Mouse (Mus musculus): ENCODE results near the gene Pld1.

Gene Pld1

DNA sequence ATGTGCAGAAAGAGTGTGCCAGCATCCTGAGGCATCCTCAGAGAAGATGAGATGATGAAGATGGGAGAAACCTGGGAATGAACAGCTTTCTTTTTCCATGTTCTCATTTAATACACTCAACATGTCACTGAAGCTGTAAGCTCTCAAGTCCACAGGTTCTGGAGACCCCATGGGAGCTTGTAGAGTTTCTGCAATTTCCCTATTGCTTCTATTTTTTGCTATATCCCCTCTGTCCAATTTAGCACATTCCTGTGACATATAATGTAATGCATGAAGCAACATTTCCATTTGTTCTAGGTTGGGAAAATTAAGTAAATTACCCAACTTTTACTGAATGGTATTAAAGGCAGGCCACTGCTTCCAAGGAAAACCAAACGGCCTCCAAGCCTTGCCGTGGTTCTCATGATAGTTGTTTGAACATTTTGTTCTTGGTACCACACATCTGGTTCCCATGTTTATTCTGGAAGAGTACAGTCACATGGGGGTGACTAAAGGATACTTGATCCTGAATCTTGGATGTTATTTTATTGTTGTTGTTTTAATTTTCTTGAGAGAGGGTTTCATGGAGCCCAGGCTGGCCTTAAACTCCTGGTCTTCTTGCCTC, 52.7 kb downstream of the Pld1 start:
- no peak for DNase-seq (ENCODE audit: low read depth)

DNA sequence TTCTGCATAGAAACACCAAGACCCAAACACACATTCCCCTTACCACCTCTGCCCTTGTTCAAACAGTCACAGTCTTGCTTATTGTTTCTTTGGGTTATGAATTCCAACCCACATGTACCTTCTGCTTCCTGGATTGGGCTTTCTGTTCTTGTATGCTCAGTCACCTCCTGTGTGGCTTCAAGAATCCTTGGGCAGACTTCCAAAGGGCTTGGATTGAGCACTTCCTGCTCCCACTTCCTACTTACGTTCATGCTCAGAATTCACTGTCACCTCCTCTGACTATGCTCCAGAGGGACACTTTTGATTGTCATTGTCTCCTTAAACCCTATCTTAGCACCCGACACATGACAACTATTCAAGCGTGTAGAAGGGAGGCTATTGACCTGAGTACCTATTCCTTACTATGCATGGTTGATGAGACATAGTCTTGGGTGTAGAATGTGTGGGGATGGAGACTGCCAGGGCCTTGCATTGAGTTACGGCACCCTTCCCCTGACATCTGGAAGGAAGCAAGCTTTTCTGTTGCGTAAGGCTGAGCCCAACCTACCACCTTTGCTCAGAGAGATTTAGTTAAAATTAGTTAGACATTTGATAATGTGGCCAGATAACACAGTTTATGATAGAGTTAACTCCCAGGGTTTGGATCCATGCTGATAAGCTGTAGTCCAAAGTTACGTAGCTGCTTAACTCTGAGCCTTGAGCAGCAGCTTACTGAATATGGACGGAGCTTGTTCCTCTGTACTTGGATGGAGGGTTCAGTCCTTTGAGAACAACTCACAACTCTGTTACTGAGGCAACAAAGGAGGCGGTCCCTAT, 55.9 kb downstream of the Pld1 start:
- DNase-seq (ENCODE audit: low read depth), result no peak

DNA sequence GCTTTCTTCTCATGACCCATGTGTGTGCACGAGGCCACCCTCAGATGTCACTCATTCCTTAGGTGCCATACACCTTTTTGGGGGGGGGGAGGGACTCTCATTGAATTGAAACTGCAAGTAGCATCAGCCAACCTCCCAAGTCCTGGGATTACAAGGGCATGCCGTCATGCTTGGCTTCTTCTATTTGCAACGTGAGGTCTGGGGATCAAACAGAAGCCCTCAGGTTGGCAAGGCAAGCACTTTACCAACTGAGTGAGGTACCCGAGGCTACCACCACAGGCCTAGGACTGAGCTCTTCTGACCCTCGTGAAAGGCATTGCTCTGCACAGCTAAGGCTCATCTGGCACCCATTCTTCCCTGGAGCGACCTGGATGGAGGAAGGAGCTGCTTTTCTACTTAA, 65.8 kb downstream of the Pld1 start:
- DNase-seq (ENCODE audit: low read depth), result no peak

DNA sequence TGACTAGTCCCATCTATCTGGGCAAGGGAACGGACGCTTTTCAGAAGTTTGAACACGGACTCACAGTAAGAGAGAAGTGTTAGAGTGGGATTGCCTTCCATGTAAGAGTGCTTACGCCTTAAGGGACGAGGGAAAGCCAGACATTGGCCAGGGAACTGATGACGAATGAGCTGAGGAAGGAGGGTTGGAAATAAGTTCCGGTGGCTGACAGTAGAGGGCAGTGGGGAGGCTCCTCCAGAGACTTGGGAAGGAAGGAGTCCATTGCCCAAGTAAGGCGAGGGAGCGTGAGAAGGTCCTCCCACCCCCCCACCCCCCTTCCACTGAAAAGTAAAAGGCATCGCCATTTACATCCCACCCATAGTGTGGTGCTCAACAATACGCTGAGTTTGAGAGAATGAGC, 69.2 kb downstream of the Pld1 start:
- DNase-seq (ENCODE audit: low read depth), result no peak

DNA sequence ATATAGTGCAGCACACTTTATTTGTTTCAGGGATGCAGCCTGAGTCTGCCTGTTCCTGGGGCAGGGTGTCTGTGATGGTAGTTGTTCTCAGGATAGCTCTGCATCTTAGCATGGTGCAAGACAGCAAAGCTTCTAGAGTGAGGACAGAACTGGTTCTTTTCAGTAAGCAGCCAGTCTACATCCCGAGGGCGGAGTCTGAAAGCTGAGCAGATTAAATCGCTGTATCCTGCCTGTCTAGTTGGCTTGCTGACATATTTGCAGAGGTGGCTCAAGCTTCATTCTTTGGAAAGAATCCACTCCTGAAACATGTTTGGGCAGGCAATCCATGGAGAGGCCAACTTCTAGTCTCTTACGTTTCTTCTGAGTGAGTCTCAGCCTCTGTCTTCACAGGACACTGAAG, 69.9 kb downstream of the Pld1 start:
- no peak for DNase-seq (ENCODE audit: low read depth)

DNA sequence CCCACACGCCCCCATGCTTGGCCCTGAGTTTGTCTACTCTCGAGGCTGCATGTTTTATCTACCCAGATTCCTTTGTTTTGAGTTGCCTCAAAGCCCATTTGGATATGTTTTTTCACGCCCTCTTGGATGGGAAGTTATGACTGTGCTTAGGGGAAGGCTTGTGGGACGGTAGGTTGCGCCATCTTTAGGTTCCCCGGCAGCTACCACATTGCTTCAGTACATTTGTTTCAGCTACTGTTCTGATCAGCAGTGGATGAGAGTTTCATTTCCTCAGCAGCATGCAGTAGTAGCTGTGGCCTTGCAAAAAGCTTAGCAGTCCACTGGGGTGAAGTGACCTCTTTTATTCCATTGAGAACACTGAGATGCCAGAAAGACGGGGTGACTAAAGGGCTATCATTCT, 73.7 kb downstream of the Pld1 start:
- DNase-seq (ENCODE audit: low read depth), result no peak

DNA sequence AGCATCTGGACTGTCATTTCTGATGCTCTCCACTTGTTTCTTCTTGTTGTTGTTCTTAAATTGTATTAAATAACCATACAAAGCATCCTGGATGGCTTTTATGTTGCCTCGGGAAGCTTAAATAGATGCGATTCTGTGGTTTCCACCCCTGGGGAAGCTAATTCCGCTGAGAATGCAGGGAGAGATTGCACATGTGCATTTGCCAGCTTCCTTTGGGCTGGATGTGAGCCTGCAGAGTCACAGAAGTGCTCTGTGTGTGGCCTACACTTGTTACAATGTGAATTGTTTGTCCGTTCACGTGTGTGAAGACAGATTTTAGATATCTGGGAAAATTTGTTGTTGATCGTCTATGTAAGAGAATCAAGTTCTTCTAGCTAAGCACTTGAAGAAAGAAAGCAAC, 74.9 kb downstream of the Pld1 start:
- no peak for DNase-seq (ENCODE audit: low read depth)

DNA sequence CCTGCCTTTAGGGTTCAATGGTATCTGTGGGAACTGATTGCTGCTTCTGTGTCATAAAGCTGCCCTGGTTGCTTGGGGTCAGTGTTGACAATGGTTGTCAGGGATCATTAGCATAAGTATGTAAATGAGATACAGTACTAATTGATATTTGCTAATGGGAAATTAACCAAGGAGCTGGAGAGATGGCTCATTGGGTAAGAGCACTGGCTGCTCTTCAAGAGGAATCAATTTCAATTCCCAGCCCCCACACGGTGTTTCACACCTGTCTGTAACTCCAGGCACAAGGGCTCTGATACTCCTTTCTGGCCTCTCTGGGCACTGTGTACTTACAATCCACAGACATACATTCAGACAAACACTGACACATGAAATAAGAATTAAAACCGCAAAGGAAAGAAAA, 78.5 kb downstream of the Pld1 start:
- DNase-seq (ENCODE audit: low read depth), result no peak

DNA sequence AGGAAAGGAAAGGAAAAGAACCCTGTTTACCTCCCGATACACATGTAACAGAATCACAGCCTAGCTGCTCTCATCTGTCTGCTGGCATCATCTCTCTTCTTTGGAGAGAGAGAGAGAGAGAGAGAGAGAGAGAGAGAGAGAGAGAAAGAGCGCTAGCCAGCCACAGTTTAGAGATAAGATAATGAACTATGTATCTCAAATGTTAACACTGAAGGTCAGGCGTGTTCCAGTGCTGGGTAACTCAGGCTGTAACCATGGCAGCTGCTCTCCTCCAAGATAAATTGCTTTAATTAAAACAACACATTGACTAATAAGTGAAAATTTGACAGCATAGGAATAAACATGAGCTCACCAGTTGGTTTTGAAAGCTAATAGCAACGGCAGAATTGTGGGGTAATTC, 81.2 kb downstream of the Pld1 start:
- DNase-seq (ENCODE audit: low read depth), result no peak

DNA sequence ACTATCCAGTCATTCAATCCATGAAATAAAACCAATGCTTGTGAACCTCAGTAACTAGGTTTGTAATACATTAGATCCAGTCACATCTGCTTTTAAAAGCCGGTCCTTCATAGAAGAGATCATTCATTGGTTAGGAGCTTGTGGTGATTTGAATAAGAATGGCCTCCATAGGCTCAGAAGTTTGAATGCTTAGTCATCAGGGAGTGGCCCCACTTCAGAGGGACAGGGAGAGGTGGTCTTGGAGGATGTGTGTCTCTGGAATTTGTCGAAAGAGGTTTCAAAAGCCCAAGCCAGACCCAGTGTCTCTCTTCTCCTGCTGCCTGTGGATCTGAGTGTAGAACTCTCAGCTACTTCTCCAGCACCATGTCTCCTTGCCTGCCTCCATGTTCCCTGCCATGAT, 81.9 kb downstream of the Pld1 start:
- DNase-seq (ENCODE audit: low read depth), result no peak

DNA sequence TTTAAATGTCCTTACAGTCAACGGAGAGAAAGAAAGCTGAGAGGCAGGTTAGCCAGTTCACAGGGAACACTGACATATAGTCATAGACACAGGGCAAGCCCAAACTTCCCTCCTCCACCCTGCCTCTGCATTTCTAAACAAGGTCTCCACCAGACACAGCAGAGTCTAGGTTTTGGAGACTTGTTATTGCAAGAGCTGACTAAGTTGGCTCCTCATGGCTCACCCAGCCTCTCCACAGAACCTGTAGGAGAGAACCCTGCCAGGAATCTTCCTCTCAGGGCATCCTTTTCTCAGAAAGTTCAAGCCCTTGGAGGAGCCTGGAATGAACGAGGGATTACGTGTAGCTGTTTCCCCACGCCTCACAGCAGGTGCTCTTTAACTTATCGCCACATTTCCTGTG, 83.7 kb downstream of the Pld1 start:
- DNase-seq (ENCODE audit: low read depth), result no peak

DNA sequence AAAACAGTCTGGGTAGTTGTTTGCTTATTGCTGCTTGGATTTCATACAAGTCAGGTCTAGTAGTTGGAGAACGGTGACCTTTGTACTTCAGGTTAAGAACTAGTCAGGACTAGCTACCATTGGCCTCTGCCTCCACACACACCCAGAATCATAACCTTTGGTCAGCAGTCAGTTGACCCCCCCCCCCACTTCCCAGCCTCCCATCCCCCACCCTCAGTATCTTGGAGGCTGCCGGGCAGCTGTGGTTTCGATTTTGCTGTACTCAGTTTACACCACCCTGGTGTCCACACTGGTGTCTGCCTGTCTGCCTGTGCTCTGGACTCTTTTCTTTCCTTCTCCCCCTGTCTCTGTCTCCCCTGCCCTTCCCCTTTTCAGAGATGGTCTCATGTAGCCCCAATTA, 88.4 kb downstream of the Pld1 start:
- no peak for DNase-seq (ENCODE audit: low read depth)

DNA sequence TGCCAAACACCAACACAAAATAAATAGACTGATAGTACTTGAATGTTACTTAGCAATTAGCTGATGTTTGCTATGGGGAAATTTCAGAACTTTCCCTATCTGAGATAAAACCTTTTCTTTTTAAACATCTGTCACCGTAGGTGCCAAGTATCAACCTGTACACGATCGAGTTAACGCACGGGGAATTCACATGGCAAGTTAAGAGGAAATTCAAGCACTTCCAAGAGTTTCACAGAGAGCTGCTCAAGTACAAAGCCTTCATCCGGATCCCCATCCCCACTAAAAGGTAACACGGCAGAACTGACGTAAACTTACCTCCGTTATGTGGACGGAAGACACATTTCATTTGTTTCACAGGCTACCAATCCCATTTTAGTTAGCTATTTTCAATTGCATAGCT, 90.0 kb downstream of the Pld1 start:
- DNase-seq (ENCODE audit: low read depth), result no peak

DNA sequence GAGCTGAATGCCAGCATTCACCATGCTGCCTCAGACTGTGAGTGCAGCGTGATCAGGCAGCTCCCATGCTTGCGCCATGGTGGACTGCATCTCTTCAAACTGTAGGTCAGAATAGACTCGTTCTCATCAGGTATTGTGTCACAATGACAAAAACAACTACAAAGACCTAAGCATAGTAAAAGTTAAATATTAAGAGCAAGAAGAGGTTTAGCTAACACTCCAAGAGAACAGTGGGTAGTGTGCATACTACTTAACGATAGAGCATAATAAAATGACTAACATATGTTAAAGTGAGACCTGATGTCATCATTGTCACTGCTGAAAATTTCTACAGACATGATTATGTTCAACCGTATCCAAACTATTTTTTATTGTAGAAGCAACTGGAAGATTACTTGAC, 92.4 kb downstream of the Pld1 start:
- no peak for DNase-seq (ENCODE audit: low read depth)

DNA sequence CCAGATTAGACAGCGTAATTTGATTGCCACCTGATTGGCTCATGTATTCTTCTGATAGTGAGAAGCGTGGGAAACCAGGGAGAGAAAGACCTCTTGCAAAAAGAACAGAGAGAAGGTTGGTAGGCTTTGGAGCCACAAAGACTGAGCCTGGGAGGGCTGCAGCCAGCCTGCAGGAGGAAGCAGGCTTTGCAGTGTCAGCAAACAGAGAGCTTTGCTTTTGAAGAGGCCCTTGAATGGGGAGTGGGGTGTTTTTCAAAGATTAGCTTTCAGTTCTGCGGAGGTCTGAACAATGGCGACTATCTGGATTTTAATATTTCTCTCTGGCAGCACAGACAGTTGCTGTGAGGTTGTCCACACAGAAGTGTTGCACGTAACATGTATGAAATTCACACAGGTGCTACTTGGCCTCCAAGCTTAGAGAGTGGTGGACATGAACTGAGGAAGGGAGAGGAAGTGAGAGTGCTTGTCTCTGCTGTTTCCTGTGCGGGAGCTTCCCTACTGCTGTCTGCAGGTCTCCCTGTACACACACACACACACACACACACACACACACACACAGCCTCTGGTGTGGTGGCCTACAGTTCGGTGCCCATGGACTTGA, 93.2 kb downstream of the Pld1 start:
- DNase-seq (ENCODE audit: low read depth), result peak; percentile 43

DNA sequence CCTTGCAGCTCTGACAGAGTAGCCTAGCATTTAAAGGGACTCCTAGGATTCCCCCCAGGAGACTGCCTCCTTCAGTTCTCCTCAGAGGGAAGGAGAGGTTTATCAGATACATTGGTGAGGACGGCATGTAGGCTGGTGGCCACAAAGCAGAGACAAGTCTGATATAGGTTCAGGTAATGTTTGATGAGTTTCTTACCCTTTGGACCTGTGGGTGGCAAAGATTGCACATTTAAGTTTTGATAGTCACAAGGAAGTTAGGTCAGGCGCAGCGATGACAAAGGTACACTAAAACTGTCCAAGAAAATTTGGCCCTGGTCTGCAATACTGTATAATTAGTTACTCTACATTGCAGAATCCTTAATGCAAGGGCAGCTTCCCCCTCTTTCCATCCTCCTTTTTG, 95.4 kb downstream of the Pld1 start:
- no peak for DNase-seq (ENCODE audit: low read depth)

DNA sequence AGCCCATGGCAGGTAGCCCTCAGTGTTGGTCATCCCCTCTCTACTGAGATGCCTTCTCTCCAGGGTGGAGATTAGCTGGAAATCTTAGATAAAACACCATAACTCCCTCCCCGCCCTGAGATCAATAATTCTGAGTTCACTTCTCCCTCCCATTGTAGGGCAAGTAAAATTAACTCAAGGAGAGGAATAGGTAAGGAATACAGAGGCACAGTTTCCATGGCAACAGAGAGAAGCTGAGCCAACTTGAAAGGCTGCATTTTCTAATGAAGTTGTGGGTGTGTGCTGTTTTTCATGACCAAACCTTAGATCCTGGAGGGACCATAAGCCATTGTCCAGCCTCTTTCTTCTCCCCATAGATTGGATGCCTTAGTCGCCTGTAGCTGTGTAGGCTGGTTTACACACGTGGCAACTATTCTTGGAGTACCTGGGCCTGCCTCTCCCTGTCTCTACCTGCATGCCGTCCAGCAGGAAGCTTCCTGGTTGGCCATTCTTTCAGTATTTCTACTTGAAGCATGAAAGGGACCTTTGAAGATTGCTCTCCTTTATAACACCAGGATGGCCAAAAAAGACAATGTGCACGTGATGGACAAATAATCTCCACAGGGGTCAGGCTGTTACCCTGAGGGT, 96.3 kb downstream of the Pld1 start:
- no peak for DNase-seq (ENCODE audit: low read depth)

DNA sequence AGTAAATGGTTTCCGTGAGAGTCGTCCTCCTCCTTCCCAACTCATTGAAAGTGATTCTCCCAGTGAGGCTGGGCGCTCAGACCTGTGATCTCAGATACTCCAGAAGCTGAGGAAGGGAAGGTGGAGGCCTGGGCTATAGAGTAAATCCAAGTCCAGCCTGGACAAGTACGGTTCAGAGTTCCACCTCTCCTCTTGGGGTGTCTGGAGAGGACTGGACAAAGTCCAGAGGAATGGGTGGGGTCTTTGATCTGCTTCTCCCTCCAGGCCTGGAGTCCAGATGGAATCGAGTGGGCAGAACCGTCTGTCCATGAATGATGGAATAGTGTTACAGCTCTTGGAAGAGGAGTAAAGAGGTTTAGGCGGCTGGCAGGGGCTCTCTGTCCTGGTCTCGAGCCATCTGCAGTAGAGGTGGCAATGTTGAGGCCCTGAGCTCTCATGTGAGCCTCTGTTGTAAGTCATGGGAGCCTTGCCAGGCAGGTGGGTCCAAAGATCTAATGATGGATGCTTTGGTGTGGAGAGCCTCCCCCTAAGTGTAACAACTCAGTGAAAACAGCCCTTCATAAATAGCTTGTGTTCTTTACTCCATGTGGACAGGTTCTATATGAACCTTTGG, 98.9 kb downstream of the Pld1 start:
- DNase-seq (ENCODE audit: low read depth), result no peak

DNA sequence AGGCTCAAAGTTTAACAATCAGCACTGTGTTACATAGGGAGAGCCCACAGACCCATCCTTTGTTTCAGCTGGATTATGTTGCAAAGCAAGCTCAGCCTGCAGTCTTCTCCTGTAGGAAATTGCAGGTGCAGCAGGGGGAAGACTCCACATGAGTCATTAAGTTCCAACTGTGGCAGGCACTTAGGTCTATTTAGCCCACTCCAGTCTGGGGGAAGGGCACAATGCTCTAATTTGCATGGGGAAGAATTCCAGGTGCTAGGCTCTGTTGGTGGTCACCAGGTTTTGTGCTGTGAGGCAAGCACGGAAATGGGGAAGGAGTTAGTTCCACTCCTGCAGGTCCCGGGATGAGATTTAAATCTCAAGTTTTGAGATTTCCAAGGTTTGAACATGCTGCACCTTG, 99.6 kb downstream of the Pld1 start:
- DNase-seq (ENCODE audit: low read depth), result no peak

DNA sequence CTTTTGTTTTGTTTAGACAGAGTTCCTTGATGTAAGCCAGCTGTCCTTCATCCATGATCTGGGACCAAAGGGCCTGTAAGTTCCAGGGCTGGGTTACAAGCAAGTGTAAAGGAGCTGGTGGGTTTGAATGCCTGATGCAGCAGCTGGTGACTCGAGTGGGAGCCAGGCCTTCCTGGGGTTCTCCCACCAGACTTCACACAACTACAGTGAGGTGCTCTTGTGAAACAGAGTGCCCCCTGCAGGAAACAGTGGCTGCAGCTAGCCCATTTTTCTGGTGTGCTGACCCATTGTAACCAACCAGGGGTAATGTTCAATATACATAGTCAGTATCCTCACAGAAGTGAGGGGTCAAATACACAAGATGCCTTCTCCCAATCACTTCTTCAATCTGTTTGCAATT, 101.3 kb downstream of the Pld1 start:
- DNase-seq (ENCODE audit: low read depth), result peak; percentile 15

DNA sequence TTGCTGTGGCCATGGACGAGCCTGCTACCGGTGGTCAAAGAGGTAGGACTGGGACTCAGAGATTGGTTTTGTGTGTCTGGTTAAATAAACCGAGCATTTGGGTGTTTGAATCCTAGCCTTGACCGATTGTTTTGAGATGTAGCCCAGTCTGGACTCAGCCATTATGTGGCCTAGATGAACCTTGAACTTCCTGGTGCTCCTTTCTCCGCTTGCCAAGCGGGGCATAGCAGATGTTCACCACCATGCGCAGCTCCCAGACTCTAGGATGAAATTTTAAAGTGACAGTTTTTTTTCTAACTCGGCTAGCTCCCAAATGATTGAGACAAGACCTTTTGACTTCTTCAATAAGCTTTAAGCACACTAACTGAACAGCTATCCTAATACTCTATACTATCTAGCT, 102.7 kb downstream of the Pld1 start:
- no peak for DNase-seq (ENCODE audit: low read depth)

DNA sequence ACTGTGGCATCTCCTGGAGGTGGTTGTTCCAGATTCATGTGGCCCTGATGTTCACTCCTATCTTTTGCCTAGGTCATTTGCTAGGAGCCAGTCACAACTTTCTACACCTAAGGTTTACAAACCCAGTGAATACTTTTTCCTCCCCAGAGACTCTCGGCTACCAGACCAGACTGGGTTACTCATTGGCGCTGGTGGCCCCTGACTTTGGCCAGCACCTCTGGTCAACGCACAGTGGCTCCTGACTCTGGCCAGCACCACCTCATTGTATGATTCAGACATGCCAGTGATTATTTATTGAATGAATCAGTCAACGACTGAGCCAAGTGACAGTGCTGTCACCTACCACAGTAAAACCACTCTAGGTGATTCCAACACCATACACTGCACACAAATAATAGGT, 103.9 kb downstream of the Pld1 start:
- no peak for DNase-seq (ENCODE audit: low read depth)

DNA sequence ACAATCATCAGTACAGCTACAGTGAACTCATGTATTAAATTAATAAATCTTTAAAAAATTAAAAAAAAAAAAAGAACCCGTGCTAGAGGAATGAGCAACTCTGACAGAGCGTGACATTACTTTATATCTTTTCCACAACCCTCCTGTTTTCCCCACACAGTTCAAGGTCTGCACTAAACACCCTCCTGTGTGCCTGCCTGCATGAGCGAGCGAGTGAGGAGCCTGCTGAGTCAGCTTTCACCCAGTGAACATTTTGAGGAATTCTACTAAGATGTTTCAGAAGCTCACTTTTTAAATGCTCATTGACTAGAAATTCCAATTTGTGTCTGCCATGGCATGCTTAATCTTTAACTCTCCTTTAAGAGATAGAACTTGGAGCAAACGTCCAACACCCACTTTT, 109.1 kb downstream of the Pld1 start:
- no peak for DNase-seq (ENCODE audit: low read depth)

Measured in naive thymus-derived CD4-positive, alpha-beta T cell, adult 2 months (primary cell).